Mouse (Mus musculus) liver, adult 2 months (tissue): ENCODE measurements around the gene Slc50a1. TPM values are rescaled to one million over a fixed set of nuclear protein-coding genes. Genes with fewer than 3 reads are reported as not detected.

ENCODE experiments used
- DNase-seq: peaks from one replicate; pipeline ENCODE4 v3.0.0-alpha.2; 2011; ENCODE audit warnings: low read depth, low spot score; ENCODE audit errors: extremely low read depth
- H3K27ac ChIP-seq: fragments of 200-500 bp; replicated peaks from 2 replicates; pipeline ENCODE4 v1.5.1; 2012; ENCODE audit warnings: low read depth, mild to moderate bottlenecking, control low read depth, inconsistent platforms, low read length; ENCODE audit not compliant: insufficient read depth
- H3K27me3 ChIP-seq: fragments of 200-500 bp; 2 replicates; pipeline ENCODE4 v1.6.1; 2012; ENCODE audit warnings: mild to moderate bottlenecking, moderate library complexity, low read length, inconsistent platforms; ENCODE audit not compliant: control insufficient read depth, insufficient read depth
- H3K36me3 ChIP-seq: fragments of 200-500 bp; 2 replicates; pipeline ENCODE4 v1.6.1; 2012; ENCODE audit warnings: low read length, inconsistent platforms; ENCODE audit not compliant: control insufficient read depth, insufficient read depth
- H3K4me1 ChIP-seq: fragments of 200-500 bp; 2 replicates; pipeline ENCODE4 v1.6.1; 2011; ENCODE audit warnings: low read length; ENCODE audit not compliant: control insufficient read depth, insufficient read depth
- H3K4me3 ChIP-seq: fragments of 200-500 bp; 2 replicates; pipeline ENCODE4 v1.5.1; 2011; ENCODE audit warnings: low read depth, mild to moderate bottlenecking, control low read depth, low read length, moderate library complexity; ENCODE audit not compliant: insufficient read depth
- H3K79me2 ChIP-seq: fragments of 200-500 bp; 2 replicates; pipeline ENCODE4 v1.6.1; 2012; ENCODE audit warnings: inconsistent platforms, mild to moderate bottlenecking, low read length, moderate library complexity; ENCODE audit not compliant: control insufficient read depth, insufficient read depth
- H3K9ac ChIP-seq: fragments of 200-500 bp; 2 replicates; pipeline ENCODE4 v1.6.1; 2012; ENCODE audit warnings: low read depth, mild to moderate bottlenecking, control low read depth, inconsistent platforms, low read length
- CTCF ChIP-seq: fragments of 200-500 bp; IDR thresholded peaks from 2 replicates; pipeline ENCODE4 v1.5.1; 2011; ENCODE audit warnings: low read depth, low read length, control low read depth
- POLR2A ChIP-seq: fragments of 200-500 bp; IDR thresholded peaks from 2 replicates; pipeline ENCODE4 v1.6.1; 2011; ENCODE audit warnings: low read length, control low read depth; ENCODE audit not compliant: insufficient read depth; ENCODE audit errors: extremely low read depth
- WGBS: fragments of 180-500 bp; shearing (Covaris S2); methylation state at CpG from one replicate; pipeline ENCODE4 v1.1.7; 2018; 5-methylcytosine and 5-hydroxymethylcytosine counted together
- polyA plus RNA-seq: library from polyadenylated mRNA; depleted of rRNA; stranded (reverse); fragments of >200 nt; gene quantifications from 2 replicates; pipeline ENCODE4 v1.2.3, GENCODE M21; 2012
- total RNA-seq: library from RNA; depleted of rRNA; stranded (reverse); fragments of >200 nt; gene quantifications from 2 replicates; pipeline ENCODE4 v1.2.3, GENCODE M21; 2014

Gene Slc50a1
- total and polyA plus RNA-seq, 2 experiments: 7.0 to 36.3 TPM

DNA sequence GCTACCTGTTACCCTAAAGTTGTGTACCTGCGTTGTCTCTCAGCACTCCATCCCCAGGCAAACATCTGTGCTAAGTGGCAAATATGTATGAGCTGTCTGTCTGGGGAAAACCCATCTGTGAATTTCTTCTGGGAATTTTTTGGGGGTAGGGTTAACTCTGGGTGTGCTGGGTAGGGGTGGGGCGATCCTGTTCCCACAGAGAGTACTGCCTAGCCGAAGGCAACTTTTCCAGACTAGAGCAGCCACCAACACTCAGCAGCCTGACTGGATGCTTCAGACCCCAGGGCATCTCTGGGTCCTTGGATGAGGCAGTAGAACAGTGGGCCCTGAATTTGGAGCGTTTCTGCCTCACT is 11.9 kb upstream of the Slc50a1 start:
- no peak for DNase-seq
- Histone ChIP-seq H3K27me3 (no peaks in the 10 kb centered on the region), H3K4me1 (peaks cover 15% of the 10 kb centered on the region), H3K4me3 (no peak overlapping the region), H3K79me2 (peaks cover 20% of the 10 kb centered on the region; the same call in 1 of the 2 replicates), H3K36me3 (no peaks in the 10 kb centered on the region), H3K9ac (no peak overlapping the region), H3K27ac (no peak overlapping the region)
- 16% methylated on average over 4 of the region's 4 CpGs for WGBS
- TF ChIP-seq CTCF: no peak
- no peak for TF ChIP-seq POLR2A

DNA sequence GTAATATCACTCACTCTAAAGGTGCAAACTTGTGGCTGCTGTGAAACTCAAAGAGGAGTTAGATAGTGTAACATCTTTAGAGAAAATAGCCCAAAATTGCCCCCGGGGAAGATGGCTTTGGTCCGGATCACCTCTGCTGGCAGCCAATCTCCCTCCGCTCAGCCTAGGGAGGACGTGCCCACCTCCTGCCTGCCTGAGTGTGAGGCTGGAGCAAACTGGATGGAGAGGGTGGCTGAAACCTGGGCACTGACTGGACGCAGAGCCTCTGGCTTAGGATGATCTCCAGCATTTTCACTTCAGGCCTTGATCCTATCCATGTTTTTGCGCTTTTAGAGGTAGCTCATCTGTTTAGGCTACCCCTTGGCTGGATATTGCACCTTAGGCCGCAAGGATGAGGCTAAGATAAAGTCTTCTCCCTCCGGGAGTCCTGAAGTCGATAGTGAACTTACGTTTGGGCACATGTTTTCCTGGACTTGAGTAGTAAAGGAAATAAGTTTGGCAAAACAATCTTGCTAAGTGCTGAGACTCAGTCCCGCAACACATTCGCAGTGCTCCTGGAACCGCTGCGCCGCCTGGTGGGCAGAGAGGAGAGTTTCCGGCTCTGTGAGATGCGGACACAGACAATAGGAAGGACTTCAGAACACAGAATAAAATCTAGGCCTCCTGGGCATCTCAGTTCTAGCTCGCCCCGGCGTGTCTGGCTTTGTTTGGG is 11.4 kb upstream of the Slc50a1 start:
- no peaks in the 10 kb centered on the region for H3K36me3 ChIP-seq
- DNase-seq: peak; percentile 77
- H3K79me2 ChIP-seq: peaks cover 25% of the 10 kb centered on the region; the same call in 1 of the 2 replicates
- peak overlapping the region; percentile 66 for H3K9ac ChIP-seq
- 7% methylated on average over 20 of the region's 20 CpGs for WGBS
- H3K4me3 ChIP-seq: peak overlapping the region; percentile 33; the same call in 1 of the 2 replicates
- peaks cover 16% of the 10 kb centered on the region for H3K4me1 ChIP-seq
- peak; percentile 98 for TF ChIP-seq CTCF
- no peak for TF ChIP-seq POLR2A
- H3K27me3 ChIP-seq: no peaks in the 10 kb centered on the region
- peak overlapping the region; percentile 93 for H3K27ac ChIP-seq

DNA sequence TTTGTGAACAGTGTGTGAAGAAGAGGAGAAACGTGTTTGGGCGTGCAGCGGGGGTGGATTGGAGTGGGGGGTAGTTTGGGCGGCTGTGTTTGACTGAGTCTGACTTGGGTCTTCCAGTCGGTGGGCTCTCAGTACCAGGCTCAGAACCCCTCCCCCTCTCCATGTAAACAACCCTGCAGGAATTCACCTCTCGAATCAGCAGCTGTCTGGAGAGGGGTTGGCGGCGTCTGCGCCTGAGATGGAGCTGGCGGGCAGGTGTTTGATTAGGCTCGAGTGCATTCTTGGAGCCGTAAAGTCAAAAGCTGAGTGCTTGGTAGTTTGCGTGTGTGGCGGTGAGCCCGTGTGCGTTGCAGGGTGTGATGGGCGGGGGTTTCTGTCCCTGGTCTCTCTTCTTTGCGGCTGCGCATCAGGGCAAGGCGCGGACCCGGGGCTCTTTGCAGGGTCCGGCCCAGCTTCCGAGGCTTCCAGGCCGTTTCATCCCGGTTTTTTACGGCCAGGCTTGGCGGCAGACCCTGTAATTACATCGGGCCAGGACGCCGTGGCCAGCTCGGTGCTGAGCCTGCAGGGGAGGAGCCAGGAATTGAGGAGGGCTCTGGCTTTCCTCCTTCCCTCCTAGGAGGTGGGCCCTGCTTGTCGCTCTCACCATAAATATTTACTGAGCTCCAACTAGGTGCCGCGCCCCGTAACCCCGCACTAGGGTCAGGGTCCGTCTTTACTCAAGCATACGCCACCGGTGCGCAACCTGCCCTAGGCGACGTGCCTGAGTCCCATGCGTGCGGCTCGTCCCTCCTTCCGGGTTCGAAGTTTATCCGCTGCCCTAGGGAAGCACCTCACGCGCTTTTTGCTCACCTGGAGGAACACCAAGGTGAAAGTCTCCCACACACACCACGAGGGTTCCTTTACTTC is 10.5 kb upstream of the Slc50a1 start, which contains the start of gene Efna1:
Efna1 (minus strand) TSS at position 537 of the 906 bp plus-strand sequence.
- no peaks in the 10 kb centered on the region for H3K27me3 ChIP-seq
- peak within 1 kb of the TSS; percentile 93 for H3K27ac ChIP-seq
- peak within 1 kb of the TSS; percentile 75 for H3K9ac ChIP-seq
- peak within 1 kb of the TSS; percentile 86 for H3K4me3 ChIP-seq
- peak; percentile 94 for DNase-seq
- WGBS: under 1% methylated on average over 52 of the region's 52 CpGs
- peaks cover 4% of the 10 kb centered on the region for H3K36me3 ChIP-seq
- peak; percentile 57; the same call in 1 of the 2 replicates for TF ChIP-seq POLR2A
- TF ChIP-seq CTCF: no peak; the same call in 1 of the 2 replicates
- H3K79me2 ChIP-seq: peaks cover 29% of the 10 kb centered on the region; the same call in 1 of the 2 replicates
- peaks cover 24% of the 10 kb centered on the region for H3K4me1 ChIP-seq

DNA sequence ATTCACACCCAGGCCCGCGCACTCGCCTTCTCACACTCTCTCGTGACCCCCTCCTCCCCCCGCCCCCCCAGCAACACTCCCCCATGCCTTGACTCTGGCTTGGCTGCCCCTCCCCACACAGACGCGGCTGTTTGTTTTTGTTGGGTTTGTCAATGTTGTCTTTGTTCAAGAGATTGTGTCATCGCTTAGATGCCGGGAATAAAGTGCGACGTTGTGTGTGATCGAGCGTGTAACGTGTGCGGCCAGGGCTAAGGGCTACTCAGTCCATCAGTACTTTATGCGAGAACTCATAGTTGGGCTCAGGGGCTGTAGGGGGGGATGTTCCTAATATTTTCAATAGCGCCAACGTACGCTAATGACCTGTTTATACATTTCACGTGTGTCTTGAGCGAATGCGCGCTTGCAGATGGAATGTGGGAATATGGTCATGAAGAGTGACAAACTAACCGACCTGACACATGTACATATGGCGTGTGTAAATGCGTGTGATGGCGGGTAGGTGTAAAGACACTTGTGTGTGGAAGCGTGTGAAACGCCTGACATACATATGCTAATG is 9.8 kb upstream of the Slc50a1 start:
- Histone ChIP-seq H3K4me1 (peaks cover 30% of the 10 kb centered on the region), H3K79me2 (peaks cover 30% of the 10 kb centered on the region; the same call in 1 of the 2 replicates), H3K9ac (peak overlapping the region; percentile 77), H3K4me3 (peak overlapping the region; percentile 86), H3K27ac (peak overlapping the region; percentile 94), H3K36me3 (peaks cover 11% of the 10 kb centered on the region), H3K27me3 (no peaks in the 10 kb centered on the region)
- DNase-seq: peak; percentile 96
- under 1% methylated on average over 29 of the region's 29 CpGs for WGBS
- TF ChIP-seq CTCF (no peak), POLR2A (0 out of 2 replicates have a peak, but pooled peaks have one; percentile 42)

DNA sequence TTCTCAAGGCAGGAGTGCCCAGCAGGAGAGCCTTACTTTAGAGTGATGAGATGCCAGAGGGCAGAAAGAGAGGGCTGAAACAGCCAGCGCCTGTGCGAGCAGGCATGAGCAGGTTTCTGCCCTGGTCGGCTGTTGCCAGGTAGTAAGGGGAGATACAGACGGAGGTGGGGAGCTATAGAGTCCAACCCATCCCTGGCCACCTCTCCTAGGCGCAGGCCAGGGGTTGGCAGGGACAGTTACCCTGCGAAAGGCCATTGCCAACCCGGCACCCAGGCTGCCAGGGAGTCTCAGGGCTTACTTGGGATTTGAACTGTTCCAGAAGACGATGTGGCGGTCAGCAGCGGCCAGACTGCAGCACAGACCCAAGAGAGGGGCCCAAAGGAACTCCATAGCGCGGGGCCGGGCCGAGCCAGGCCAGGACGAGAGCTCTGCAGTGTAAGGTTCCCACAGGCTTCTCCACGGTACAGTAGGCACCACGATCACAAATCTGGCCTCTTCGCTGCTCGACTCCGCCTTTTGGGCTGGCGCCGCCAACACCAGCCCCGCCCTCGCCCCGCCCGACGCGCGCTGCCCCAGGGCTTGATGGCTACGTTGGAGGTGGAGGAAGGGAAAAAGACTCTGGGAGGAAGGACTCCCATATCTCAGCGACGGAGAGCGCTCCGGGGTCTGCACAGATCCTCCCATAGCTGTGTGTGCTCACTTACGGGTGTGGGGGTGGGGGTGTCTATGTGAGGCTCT is 9.0 kb upstream of the Slc50a1 start:
- Histone ChIP-seq H3K4me3 (peak overlapping the region; percentile 86), H3K27ac (peak overlapping the region; percentile 94), H3K79me2 (peaks cover 33% of the 10 kb centered on the region; the same call in 1 of the 2 replicates), H3K9ac (peak overlapping the region; percentile 84), H3K36me3 (peaks cover 15% of the 10 kb centered on the region), H3K4me1 (peaks cover 25% of the 10 kb centered on the region), H3K27me3 (no peaks in the 10 kb centered on the region)
- WGBS: 3% methylated on average over 35 of the region's 35 CpGs
- peak; percentile 98 for TF ChIP-seq POLR2A
- TF ChIP-seq CTCF: no peak
- DNase-seq: peak; percentile 87
